Mouse (Mus musculus) kidney, postnatal 4 days (tissue): ENCODE data around the gene Calhm2.
A peak's percentile ranks its signal among the peaks of the same experiment; 100 is the strongest.

Experiments
- DNase-seq, 2 experiments: peaks; one replicate each; pipeline ENCODE4 v3.0.0; 2021; ENCODE audit warnings: mixed read lengths in 2 of 2

Gene Calhm2

GRCm38 (mm10) chr19:47137771-47138421, at the start of gene Calhm2:
Calhm2 (minus strand) TSS chr19:47138294.
- DNase-seq = peak; percentile 72 to 78

GRCm38 (mm10) chr19:47186514-47187275, 48.6 kb upstream of the Calhm2 start:
- DNase-seq = no peak

- DNase-seq = no peak
Observed at GRCm38 (mm10) chr19:47184736-47185135, 46.6 kb upstream of the Calhm2 start.

GRCm38 (mm10) chr19:47184221-47184620, 46.1 kb upstream of the Calhm2 start:
- no peak for DNase-seq

- no peak for DNase-seq
Observed at GRCm38 (mm10) chr19:47180011-47180410, 41.9 kb upstream of the Calhm2 start.

GRCm38 (mm10) chr19:47179272-47179809, 41.2 kb upstream of the Calhm2 start:
- peak; percentile 37 to 60 for DNase-seq

- DNase-seq = peak; percentile 69 to 77
Observed at GRCm38 (mm10) chr19:47178431-47179271, 40.6 kb upstream of the Calhm2 start, which contains the start of gene Neurl1a. Neurl1a (plus strand) TSS chr19:47178820.

GRCm38 (mm10) chr19:47178001-47178400, 39.9 kb upstream of the Calhm2 start:
- DNase-seq = peak; percentile 46 to 59

GRCm38 (mm10) chr19:47176916-47177505, 38.9 kb upstream of the Calhm2 start:
- no peak for DNase-seq

GRCm38 (mm10) chr19:47175472-47175871, 37.4 kb upstream of the Calhm2 start:
- no peak for DNase-seq

GRCm38 (mm10) chr19:47174515-47174914, 36.4 kb upstream of the Calhm2 start:
- peak; percentile 43 to 49 for DNase-seq

- peak; percentile 94 to 95 for DNase-seq
Observed at GRCm38 (mm10) chr19:47168793-47169412, 30.8 kb upstream of the Calhm2 start.

- peak; percentile 17 to 44 for DNase-seq
Observed at GRCm38 (mm10) chr19:47168223-47168622, 30.1 kb upstream of the Calhm2 start.

GRCm38 (mm10) chr19:47167617-47168214, 29.6 kb upstream of the Calhm2 start:
- DNase-seq = no peak

- DNase-seq = no peak
Observed at GRCm38 (mm10) chr19:47166758-47167157, 28.7 kb upstream of the Calhm2 start.

- no peak for DNase-seq
Observed at GRCm38 (mm10) chr19:47163176-47163744, 25.2 kb upstream of the Calhm2 start.

- no peak for DNase-seq
Observed at GRCm38 (mm10) chr19:47161669-47162068, 23.6 kb upstream of the Calhm2 start.

- no peak for DNase-seq
Observed at GRCm38 (mm10) chr19:47157664-47158063, 19.6 kb upstream of the Calhm2 start, which contains the start of gene Calhm3. Calhm3 (minus strand) TSS chr19:47157764.

- DNase-seq = no peak
Observed at GRCm38 (mm10) chr19:47153767-47154166, 15.7 kb upstream of the Calhm2 start.

GRCm38 (mm10) chr19:47152062-47152369, 13.9 kb upstream of the Calhm2 start:
- no peak for DNase-seq

- no peak for DNase-seq
Observed at GRCm38 (mm10) chr19:47151332-47152061, 13.4 kb upstream of the Calhm2 start.
